Mouse (Mus musculus) cortical plate, adult 2 months (tissue): ENCODE data around the gene Prex1.

ENCODE experiments used
- CTCF ChIP-seq: fragments of 200-500 bp; IDR thresholded peaks from 2 replicates; pipeline ENCODE4 v1.5.1; 2011; ENCODE audit warnings: mild to moderate bottlenecking, control low read depth, low read length; ENCODE audit not compliant: insufficient read depth; ENCODE audit errors: extremely low read depth
- POLR2A ChIP-seq: fragments of 200-500 bp; IDR thresholded peaks from 2 replicates; pipeline ENCODE4 v1.6.1; 2011; ENCODE audit warnings: mild to moderate bottlenecking, low read length, control low read depth; ENCODE audit not compliant: insufficient read depth; ENCODE audit errors: extremely low read depth

DNA sequence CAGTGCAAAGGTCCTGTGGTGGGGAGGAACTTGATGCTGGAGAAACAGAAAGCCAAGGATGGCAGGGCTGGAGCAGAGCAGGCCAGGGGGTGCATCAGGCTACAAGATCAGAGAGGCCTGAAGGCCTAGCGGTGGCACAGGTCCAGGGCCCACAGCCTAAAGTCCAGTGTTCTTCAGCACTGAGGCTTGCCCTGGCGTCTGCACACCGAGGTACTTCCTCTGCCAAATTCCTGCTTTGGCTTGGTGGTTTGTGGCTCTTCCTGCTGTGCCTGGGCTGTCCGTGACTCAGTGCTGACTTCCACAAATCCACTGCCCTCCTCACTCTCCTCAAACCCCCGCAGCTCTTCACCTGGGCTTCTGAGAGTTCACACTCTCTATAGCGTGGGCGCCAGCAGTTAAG lies 30.8 kb upstream of the Prex1 start:
- TF ChIP-seq CTCF, result no peak
- TF ChIP-seq POLR2A, result no peak
